Mouse (Mus musculus): ENCODE data around the gene 0610010F05Rik.

GRCm38 (mm10) chr11:23680435-23680950 lies 47.1 kb upstream of the 0610010F05Rik start:
- TF ChIP-seq CTCF (IDR thresholded peaks at IDR 0.05; ENCODE audit: insufficient read depth, low read depth, low read length) (no peak), POLR2A (IDR thresholded peaks at IDR 0.05; ENCODE audit: insufficient read depth, low read depth, low read length) (no peak)
